Mouse (Mus musculus): ENCODE measurements around the gene Nat8.
"Not testable (repeated sequence)": the region's sequence is repeated elsewhere in the genome, so short reads cannot be mapped to it uniquely, and the experiment has no call there.

Gene Nat8

DNA sequence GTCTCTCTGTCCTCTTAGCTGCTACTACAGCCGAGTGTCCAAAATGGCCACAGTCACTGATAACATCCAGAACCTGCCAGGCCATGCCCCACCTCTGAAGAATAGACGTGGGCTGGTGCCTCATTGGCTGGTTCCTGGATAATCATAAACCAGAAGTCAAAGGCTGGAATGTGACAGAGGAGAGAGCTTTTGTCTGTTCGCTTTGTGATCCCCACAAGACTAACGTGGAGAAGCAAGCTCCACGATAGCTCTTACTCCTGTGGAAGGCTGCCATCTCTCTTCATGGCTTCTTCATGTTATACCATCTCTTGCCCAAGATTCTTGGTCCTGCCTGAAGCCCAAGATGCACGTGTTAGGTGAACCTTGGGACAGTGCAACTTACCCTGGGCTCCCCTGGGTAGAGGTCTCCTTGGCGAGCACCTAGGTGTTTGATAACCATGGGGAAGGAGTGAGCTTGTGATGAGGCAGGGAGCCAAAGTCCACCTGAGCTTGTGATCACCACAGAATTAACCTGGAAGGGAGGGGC, at the start of gene Nat8:
Gene Nat8 (minus strand): TSS at position 287 of the 526 bp plus-strand sequence.
- peak; percentile 56 for DNase-seq

DNA sequence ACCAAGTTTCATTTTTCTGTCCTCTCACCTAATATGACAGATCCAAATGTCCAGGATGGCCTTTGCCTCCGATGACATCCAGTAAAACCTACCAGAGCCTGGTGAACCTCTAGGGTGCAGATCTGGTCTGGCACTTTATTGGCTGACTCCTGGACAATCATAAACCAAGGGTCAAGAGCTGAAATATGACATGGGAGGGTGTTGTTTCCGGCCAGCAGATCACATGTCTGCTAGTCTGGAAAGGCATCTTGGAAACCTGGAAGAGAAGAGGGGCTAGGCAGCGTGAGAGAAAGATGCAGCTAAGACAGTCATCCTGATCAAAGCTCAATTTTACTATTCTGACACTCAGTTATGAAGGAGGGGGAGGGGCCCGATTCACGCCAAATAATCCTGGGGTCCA, 37.1 kb upstream of the Nat8 start, which contains the start of gene Nat8f2:
Gene Nat8f2 (minus strand): TSS at position 153 of the 400 bp plus-strand sequence.
- peak; percentile 60 for DNase-seq

DNA sequence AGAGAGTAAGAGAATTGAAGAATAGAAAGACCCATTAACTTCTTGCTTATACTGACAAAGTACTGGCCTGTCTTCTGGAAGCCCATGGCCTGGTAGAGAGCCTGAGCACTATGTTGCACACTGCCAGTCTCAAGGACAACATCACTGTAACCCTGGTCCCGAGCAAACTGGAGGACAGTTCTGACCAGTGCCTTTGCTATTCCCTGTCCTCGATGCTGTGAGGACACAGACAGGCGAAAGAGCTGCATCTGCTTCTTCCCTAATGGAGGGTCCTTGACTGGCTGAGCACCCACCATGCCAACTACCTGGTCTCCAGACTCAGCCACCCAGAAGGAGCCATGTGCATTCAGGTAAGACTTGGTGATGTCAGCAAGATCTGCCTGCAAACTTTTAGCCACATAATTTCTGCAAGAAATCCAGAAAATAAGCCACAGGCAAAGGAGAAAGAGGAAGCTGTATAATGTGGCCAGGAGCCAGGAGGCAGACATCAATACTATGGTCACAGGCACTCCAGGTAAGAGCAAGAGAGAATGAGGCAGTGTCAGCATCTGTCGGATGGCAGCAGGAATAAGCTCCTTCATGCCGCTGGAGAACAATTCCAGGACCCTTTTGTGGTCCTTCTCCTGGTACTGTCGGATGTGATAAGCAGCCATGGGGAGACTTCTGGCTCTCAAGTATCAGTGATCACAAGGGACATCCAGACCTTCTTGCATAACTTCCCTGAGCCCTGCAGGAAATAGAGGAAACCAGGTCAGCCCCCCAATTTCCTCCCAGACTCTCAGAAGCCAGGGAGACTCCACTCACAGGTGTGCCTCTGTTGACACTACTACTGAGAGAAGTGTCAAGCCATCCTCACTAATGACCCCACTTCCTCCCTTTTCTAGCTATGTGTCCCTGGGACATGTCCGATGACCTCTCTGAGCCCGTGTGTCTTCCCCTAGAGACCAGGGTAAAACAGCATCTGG, 36.1 kb upstream of the Nat8 start:
- DNase-seq, result peak; percentile 26

DNA sequence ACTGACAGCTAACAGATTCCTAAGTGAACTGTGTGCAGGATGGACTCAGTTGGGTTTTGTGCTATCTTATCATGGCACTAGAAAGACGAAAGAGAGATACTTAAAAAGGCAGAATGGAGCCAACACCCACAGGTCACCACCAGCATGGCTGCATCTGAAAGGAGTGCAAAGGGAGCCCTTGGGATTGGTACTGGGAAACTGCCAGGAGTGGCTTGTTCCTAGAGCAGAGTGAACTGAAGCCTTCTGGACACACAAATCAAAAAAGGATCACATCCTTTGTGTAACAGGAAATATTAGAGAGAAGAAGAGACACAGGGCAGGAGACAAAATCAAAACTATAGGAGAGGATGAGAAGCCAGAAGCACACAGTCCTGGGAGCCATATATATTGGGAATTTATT, 35.1 kb upstream of the Nat8 start:
- DNase-seq, result not testable (repeated sequence)

DNA sequence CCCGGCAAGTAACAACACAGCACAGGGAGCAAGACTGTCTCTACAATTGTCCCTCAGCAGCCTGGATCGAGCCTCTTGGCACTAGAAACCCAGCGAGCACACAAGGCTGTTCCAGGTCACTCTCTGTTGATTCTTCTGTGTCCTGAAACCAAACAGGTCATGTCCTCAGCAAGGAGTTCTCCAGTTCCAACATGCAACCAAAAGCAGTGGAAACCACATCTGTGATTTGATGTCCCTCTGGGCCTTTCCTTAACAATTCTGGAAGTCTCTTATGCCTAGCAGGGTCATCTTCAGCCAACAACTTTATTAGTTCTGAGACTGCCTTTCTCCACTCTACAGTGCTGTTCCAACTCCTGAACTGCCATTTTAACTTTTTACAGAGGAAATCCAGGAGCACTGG, 34.3 kb upstream of the Nat8 start:
- DNase-seq, result not testable (repeated sequence)

DNA sequence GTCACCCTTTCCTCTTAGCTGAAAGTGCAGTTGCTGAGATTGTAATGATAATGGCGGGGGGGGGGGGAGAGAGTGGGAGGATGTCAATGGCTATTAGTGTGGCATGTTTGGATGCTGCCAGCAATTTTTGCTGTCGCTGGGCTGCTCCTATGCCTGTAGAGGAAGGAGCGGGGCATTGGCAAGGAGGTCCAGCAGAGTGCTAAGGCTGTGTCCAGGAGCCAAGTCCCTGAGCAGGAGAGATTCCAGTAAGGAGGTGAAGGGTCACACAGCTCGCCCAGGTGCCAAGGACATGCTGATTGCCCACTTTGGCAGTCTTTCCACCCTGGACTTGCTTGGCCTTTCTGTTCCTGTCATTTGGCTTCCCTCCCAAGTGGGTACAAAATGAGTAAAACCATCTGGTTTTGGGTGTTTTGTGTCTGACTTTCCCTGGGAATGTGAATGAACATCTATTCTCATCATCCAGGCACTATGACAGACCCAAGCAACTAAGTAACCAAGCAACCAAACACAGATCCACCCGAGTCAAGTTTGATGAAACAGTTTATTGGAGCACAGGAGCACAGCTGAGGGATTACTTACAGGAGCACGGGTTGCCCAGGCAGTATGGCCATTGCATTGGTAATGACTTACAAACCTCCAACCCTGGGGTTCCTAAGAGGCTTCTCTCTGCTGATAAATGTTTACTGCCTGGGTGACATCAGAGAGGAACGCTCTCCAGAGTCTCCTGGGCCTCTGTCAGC, 33.2 kb upstream of the Nat8 start:
- peak; percentile 54 for DNase-seq

DNA sequence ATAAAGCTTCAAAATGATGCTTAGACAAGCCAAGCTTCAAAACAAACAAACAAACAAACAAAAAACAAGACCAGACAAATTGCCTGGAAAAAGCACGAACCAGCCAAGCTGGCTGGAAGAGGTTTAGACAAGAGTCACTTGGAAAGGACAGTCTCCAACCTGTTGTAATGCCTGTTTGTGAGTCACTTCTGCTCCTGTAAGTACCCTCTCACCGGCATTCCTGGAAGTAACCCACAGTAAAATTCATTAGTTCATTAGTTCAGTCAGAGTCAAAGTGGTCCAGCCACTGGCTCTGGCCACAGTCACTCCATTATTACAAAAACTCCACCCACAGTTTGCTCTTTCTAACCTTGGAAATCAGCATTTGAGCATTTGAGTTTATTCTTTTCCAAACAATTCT, 32.0 kb upstream of the Nat8 start:
- no peak for DNase-seq

DNA sequence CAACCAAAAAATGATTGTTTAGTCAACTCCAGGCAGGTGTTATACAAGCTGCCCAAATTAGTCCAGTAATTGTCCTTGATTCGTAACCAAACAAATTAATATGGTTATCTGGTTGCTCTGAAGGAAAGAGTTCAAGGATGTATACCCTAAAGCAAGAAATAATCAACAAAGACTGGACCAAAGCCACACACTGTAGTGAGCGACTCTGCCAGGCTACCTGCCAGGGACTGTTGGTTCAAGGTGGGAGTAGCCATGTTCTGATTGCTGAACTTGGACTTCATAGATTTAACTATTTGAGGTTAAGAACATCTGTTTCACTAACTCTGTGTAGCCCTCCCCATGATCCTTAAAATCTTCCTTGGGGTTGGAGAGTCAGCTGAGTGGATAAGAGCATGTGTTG, 31.3 kb upstream of the Nat8 start:
- DNase-seq, result no peak

DNA sequence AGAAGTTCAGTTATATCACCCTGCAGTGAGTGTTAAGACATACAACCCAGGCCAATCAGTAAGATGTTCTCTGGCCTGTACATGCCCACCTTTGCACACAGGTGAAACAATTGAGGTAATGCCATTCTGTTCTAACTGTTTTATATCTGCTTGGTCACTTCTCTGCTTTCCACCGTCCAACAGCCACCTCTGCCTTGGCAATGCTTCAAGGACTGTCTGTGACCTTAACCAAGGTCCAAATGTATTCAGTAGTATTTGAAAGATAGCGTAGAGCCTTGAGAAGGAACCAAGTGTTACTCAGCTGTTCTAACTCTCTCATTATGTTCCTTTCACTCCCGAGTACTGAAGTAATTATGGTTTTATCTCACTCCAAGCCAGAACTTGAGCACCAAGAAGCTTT, 30.7 kb upstream of the Nat8 start:
- DNase-seq, result peak; percentile 28

DNA sequence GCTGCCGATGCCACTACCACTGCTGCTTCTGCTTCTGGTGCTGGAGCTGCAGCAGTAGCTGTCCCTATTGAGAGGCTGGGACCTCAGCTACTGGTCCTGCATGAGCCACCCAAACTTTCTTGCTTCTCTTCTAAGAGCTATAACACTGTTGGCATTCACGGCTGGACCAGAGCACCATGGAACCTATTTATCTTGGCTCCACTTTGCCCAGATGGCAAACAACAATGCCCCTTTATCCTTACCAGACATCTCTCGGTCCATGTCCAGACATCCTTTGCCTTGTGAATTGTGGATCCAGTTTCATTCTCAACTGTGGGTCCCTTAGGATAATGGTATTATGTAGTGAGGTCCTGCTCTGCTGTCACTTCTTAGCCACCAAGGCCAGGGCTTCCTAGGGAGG, 29.4 kb upstream of the Nat8 start:
- DNase-seq, result no peak

DNA sequence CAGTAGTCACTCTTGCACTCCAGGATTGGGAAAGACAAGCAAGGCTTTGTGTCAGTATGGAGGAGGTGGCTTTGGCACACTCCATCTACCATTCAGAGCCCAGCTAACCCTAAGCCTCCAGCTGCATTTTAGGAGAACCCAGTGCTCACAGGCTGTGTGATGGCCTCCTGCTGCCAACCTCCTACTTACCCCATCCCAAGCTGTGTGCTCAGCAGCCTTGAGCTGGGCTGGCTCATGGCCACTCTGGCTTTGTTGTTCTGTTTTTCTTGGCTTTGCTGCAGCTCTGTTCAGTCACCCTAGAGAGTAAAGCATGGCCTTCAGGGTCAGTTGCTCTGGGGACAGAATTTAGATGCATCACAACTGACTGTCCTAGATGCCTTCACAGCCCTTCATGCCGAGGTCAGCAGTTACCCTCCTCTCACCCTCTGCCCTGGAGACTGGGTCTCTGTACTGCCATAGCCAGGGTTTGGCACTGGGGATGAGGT, 24.4 kb upstream of the Nat8 start:
- DNase-seq, result peak; percentile 72

DNA sequence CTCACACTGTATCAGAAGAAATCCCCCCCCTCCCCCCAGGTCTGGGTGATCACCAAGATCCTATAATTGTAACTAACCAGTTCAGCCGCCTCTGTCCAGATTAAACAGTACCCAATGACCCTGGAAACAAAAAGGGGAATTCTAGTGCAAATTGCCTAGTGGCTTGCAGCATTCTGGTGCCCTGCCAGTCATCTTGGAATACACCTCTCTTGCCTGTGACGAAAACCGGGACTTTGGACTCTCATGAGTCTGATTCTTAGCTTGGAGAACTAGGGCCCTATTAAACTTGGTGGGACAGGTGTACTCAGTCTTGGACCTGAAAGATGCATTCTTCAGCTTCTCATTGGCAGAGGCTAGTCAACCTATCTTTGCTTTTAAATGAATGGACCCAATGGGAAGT, 21.6 kb upstream of the Nat8 start:
- peak; percentile 53 for DNase-seq

DNA sequence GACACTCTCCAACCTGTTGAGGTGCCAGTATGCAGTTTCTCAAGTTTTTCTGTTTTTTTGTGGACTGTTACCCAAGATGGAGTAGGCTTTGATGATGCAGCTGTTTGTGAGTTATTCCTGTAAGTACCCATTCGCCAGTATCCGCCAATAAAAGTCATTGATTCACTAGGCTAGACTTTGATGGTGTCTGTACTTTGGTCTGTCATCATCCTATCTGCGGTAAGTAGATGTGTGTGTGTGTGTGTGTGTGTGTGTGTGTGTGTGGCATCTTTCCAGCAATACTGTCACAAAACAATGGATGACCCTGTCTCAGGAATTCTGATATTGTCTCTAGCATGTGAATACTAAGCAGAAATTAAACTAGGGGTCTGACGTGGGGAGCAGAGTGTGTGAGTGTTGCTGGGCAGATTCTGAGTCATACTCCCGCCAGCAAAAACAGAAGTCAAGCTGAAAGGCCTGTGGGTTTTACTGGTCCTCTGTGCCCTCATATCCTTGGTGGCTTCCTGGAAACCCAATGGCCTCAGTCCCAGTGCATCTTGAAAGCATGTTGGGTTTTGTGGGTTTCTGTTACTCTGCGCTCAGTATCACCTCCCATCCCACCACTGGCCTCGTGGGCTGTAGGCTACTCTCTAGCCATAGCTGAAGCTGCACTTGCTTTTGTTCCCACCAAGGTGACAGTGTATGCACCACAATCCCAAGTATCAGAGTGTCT, 19.3 kb upstream of the Nat8 start:
- no peak for DNase-seq

DNA sequence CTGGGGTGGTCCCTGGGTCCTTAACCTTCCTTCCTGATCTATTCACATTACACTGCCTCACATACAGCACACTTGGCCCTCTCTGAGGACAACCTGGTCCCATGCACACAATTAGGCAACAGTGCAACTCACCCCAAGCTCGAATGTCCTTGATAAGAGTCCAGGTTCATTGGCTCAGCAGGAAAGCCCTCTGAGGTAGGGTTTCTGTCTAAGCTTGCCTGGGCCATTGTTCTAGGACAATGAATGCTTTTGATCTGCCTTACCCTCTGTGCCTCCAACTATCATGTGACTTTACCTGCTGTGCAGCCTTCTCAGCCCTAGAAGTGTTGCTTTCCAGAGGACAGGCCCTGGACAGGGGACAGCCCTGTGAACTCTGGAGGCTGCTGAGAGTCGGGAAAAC, 17.4 kb upstream of the Nat8 start:
- no peak for DNase-seq

DNA sequence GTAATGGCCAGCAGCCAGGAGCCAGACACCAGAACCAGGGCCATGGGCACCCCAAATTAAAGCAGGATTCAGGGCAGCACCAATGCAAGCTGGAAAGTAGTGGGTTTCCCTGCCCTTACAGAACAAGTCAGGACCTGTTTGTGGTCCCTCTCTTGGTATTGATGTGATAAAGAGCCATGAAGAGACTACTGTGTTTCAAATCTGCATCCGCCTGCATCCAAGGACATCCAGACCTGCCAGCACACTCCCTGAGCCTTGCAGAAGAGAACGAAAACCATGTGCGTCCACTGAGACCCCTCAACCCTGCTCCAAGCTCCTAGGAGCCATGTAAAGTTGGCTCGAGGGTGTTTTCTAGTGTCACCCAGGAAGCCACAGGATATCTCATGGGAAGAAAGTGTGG, 16.3 kb upstream of the Nat8 start:
- DNase-seq, result no peak

DNA sequence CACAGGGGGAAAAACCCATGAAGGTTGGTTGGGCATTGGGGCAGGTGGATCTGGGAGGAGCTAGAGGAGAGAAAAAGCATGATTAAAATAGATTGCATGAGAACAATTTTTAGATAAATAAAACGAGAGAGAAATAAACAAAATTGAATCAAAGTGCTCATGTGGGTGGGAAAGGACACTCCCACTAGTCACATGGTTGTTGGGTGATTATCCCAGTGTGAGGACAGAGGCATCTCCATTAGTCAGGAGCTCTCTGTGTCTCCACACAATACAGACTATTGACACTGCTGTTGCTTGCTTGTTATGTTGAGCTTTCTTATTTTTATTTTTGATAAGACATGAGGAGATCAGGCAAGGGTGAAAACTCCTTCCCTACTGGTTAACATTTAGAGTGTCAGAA, 15.0 kb upstream of the Nat8 start:
- no peak for DNase-seq

DNA sequence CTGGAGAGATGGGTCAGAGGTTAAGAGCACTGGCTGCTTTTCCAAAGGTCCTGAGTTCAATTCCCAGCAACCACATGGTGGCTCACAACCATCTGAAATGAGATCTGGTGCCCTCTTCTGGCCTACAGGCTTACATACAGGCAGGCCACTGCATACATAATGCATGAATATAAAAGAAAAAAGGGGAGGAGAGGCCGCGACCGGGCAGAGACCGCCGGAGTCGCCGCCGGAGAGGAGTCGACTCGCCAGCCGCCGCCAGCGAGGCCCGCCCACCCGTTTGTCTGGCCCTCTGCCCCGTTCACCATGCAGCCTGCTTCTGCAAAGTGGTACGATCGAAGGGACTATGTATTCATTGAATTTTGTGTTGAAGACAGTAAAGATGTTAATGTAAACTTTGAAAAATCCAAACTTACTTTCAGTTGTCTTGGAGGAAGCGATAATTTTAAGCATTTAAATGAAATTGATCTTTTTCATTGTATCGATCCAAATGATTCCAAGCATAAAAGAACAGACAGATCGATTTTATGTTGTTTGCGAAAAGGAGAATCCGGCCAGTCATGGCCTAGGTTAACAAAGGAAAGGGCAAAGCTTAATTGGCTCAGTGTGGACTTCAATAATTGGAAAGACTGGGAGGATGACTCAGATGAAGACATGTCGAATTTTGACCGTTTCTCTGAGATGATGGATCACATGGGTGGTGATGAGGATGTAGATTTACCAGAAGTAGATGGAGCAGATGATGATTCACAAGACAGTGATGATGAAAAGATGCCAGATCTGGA, 12.0 kb upstream of the Nat8 start:
- DNase-seq, result not testable (repeated sequence)

DNA sequence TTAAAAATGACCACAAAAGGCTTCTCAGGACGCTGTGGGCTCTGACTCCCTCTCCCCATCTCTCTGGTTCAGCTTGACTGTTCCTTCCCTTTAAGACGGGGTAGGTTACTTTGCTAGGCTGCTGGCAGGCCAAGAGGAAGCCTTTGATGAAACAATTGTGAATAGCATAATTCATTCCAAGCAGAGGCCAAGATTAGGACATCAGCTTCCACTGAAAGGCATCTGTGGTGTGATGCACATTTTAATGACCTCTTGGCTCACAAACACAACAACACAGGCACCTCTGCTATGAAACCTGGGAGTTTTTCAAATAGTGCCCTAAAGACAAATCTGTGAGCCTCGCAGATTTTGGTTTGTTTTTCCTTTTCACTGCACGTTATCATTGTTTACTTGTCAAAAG, 8.1 kb upstream of the Nat8 start:
- DNase-seq, result no peak

DNA sequence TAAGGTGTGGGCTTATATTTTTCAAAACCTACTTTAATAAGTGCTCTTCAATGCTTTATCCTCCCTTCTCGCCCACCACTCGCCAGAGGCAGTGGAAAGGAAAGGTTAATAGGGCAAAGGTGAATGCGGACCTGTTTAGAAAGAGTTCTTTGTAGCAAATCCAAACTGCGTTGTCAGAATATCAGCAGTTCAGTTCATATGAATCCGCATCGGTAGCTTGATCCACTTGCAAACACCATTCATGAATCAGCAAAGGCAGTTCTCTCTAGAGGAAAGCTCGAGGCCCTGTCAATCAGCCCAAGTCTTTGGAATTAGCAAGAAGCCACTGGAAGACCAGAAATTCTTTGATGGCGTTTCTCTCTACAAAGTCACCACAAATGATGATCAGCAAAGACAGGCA, 6.8 kb upstream of the Nat8 start:
- DNase-seq, result no peak

DNA sequence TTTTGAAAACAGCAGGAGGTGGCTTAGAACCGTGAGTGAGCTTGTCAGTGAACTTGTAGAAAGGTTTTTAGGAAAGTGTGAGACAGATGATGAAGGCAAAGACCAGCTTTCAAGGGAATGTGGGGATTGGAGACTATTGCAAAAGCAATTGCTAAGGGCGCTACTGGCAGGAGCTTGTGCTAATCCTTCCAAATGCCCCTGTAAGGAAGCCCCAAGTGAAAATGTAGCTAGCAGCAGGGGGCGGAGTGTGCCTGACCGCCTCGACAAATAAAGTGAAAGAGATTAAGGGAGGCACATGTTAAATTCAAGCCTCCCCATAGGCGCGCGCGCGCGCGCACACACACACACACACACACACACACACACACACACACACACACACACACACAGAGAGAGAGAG, 5.4 kb upstream of the Nat8 start:
- DNase-seq, result peak; percentile 60

DNA sequence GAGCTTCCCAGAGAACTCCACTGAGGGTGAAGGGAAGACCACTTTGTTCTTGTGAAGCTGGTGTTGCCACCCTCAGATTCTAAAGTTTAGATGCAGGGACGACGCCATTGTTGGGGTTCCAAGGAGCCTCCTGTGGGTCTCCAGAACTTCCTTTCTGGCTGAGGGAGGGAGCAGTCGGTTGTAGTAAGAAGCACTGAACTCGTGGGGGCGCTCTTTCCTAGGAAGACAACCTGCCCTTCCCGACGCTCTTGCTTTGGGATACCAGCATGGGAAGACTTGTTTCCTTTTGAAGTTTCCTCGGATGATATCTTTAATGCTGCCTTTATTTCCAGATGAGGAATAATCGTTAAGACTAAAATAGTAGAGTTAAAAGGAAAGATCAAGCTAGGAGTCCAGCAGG, 4.9 kb upstream of the Nat8 start:
- peak; percentile 73 for DNase-seq

DNA sequence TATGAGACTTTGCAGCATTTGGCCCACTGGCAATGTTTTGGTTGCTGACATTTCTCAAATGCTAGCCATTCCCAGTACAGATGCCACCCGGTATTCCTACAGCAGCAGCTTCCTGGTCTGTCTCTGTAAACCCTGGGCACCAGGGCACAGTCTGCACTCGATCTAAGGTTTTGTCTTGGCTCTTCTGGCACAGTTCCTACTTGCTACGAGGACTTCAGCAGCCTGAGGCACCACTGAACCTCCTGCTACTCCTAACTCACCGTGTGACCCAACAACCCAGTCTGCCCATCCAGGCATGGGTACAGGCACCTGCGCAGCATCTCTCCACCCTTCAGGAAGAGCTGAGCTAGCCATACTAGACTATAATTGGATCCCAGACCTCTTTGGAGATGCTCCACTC, 4.2 kb upstream of the Nat8 start:
- not testable (repeated sequence) for DNase-seq

Data from kidney, adult 18-20 months (tissue).